Mouse (Mus musculus): Measurements from ENCODE around the gene Cacna1a.

Cacna1a gene

GRCm38 (mm10) chr8:84539376-84539775 lies 151.1 kb downstream of the Cacna1a start:
- no peak for DNase-seq (ENCODE audit: low spot score in 2 of 2)

GRCm38 (mm10) chr8:84542481-84542880 lies 154.2 kb downstream of the Cacna1a start:
- no peak for DNase-seq (ENCODE audit: low spot score in 2 of 2)

- DNase-seq (ENCODE audit: low spot score in 2 of 2): no peak
Observed at GRCm38 (mm10) chr8:84545522-84545921, 157.3 kb downstream of the Cacna1a start.

GRCm38 (mm10) chr8:84552457-84552856 lies 164.2 kb downstream of the Cacna1a start:
- no peak for DNase-seq (ENCODE audit: low spot score in 2 of 2)

DNA sequence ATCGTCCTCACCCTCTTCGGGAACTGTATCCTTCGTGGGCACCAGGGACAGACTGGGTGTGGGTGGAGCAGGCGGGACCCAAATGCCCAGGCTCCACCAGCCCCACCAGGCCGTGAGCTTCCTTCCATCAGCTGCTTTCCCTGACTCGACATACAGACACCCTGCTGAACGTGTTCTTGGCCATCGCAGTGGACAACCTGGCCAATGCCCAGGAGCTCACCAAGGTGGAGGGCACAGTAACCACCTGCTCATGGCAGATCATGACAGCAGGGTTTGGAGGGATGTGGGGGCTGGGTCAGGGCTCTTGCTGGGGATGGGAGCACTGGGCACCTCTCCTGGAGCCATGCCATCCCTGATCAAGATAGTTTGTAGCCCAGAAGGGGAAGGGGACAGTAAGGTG lies 164.9 kb downstream of the Cacna1a start:
- DNase-seq (ENCODE audit: low spot score in 2 of 2): no peak

DNA sequence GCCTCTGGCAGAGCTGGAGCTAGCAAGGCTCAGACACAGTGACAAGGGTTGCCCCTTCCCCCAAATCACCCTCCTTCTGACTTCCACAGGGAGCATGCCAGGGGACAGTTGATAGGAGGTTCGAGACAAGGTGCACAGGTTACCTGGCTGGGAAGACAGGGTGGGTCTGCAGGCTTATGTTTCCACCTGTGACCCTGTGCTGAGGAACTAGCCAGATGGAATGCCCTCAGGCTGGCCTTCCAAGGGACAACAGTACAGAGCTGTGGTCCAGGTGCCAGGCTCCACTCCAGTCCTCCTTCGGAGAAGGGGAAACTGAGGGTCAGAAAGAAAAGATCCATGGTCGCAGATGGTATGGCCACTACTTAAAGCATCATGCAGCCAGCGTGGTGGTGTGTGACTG lies 165.4 kb downstream of the Cacna1a start:
- DNase-seq (ENCODE audit: low spot score in 2 of 2): no peak

DNA sequence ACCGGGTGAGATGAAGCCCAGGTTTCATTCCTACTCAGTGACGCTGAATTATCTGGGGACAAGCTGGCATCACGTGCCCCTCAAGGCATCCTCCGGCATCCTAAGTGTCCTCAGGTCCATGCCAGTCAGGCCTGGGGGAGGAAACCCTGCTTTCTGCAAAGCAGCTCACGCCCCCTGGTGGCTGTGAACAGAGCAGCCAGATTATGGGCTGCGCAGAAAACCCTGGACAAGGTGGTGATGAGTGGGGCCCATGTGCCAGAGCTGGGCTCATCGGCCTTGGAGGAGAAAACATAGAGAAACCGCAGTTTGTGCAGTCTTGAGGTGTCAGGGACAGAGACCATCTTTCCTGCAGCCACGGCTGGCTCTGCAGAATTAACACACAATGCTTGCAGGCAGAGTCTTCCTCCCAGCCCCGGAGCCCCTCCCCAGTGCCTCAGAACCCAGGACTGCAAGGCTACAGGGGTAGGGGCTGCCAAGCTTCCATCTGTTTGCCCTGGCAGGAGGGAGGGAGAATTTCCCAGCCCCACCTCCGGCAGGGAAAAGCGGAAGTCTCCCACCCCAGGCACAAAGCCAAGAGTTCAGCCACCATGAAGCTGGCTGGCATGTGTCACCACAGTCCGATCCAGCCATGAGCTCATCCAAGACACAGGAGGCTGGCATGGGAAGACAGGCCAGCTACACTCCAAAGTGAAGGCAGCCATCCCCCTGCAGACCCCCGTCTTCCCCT lies 166.2 kb downstream of the Cacna1a start:
- DNase-seq (ENCODE audit: low spot score in 2 of 2): peak in 1 of 2 experiments; percentile 34

DNA sequence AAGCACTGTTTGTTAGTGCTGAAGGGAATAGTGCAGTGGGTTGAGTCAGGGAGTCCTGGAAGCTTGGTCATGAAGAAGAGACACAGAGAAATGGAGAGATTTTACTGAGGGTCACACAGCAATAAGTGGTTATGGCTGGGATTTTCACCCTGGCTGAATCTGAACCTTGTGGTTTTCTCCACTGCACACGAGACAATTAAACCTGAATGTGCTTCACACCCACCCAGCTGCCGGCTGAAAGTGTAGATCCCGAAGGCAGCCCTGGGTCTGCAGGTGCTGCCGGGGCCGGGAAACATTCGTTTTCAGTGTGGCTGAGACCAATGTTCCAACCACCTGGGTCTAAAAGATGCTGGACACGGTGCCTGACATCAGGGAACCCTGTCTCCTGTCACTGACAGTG lies 167.0 kb downstream of the Cacna1a start:
- DNase-seq (ENCODE audit: low spot score in 2 of 2): no peak

DNA sequence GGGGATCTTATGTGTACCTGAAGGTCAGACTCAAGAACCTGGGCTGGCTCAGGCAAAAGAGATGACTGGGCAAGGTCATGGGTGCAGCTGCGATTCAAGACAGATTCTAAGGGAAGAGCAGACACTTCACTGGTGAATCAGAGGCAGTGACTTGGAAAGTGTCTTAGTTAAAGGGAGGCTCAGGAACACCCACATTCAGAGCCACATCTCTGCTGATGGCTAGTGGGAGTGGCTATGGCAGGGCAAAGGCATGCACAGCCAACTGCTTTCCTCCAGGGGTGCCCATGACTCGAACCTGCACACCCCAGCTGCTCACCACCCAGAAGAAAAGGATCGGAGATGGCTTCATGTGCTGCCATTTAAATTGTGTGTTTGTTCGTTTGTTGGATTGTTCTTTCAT lies 169.7 kb downstream of the Cacna1a start:
- no peak for DNase-seq (ENCODE audit: low spot score in 2 of 2)

DNA sequence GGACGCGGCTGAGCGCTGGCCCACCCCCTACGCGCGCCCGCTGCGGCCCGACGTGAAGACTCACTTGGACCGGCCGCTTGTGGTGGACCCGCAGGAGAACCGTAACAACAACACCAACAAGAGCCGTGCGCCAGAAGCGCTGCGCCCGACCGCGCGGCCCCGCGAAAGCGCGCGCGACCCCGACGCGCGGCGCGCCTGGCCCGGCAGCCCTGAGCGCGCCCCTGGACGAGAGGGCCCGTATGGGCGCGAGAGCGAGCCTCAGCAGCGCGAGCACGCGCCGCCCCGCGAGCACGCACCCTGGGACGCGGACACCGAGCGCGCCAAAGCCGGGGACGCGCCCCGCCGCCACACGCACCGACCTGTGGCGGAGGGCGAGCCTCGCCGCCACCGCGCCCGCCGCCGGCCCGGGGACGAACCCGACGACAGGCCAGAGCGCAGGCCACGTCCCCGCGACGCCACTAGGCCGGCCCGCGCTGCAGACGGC lies 170.9 kb downstream of the Cacna1a start:
- DNase-seq (ENCODE audit: low spot score in 2 of 2): no peak

DNA sequence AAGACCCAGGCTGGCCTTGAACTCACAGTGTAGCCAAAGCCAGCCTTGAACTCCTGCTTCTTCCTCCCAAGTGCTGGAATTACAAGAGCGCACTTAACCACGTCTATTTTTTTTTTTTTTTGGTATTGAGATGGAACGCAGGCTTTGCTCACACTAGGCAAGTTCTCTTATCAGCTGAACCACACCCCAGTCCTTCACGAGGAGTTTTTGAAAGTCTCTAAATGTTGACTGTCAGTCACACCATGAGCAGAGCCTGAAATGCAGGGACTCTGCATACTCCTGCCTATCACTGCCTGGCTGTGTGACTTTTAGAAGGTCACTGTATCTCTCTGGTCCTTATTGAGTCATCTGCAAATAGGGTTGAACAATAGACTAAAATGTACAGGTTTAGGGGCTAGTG lies 173.5 kb downstream of the Cacna1a start:
- no peak for DNase-seq (ENCODE audit: low spot score in 2 of 2)

GRCm38 (mm10) chr8:84564042-84564441 lies 175.8 kb downstream of the Cacna1a start:
- DNase-seq (ENCODE audit: low spot score in 2 of 2): no peak

DNA sequence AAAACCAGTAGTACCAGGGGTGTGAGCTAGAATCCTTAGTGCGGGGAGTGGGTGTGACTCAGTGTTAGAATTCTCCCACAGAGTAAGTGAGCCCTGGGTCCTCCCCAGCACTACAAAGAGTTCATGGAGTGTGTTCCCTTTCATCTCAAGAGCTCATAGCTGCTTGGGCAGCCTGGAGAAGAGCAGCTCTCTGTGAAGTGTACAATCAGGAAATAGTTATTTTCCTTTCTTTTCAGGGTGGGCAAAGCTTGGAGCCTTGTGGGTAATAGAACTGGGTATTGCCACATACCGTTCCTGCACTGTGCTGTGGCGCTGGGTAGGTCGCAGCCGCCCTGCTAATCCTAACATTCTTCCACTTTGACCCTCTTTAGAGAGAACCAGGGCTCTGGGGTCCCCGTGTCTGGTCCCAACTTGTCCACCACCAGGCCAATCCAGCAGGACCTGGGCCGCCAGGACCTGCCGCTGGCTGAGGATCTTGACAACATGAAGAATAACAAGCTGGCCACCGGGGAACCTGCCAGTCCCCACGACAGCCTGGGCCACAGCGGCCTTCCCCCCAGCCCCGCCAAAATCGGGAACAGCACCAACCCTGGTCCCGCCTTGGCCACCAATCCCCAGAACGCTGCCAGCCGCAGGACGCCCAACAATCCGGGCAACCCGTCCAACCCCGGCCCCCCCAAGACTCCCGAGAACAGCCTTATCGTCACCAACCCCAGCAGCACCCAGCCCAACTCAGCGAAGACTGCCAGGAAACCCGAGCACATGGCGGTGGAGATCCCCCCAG lies 177.5 kb downstream of the Cacna1a start:
- no peak for DNase-seq (ENCODE audit: low spot score in 2 of 2)

DNA sequence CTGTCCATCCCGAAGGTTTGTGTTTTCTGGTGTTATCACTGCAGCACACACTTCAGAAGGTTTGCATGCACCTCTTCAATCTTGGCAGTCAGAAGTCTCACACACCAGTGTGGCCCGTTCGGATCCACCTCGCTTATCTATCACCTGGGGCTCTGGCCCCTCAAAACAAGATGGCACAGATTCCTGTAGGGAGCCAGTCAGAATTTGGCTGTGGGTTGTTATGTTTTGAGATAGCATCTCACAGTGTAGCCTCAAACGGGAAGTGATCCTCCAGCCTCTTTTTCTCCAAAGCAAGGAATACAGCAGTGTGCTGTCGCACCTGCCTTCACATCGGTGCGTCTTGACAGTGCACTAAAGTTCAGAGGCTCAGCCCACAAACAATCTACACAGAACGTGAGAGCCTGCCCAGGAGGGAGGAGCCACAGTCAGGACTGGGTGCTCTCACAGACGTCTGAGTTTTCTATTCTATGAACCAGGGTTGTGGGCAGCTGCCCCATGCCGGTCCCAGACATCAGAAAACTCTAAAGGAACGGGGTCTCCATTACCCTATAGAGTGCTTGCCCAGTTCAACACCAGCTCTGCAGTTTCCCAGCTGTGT lies 178.7 kb downstream of the Cacna1a start:
- no peak for DNase-seq (ENCODE audit: low spot score in 2 of 2)

GRCm38 (mm10) chr8:84567541-84567940 lies 179.3 kb downstream of the Cacna1a start:
- DNase-seq (ENCODE audit: low spot score in 2 of 2): peak in 1 of 2 experiments; percentile 39

DNA sequence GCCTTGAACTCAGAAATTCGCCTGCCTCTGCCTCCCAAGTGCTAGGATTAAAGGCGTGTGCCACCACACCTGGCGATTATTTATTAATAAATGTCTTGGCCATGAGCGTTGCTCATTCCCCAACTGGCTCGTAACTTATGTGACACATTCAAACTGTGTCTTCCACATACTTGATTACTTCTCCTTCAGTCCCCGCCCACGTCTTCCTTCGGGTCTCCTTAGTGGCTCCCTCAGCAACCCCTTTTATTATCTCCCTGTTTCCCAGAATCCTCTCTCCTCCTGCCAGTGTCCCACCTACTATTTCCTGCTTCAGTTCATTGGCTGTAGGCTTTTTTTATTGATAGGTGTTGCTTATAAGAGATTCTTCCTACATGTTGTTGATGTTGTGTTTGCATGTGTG lies 180.5 kb downstream of the Cacna1a start:
- no peak for DNase-seq (ENCODE audit: low spot score in 2 of 2)

GRCm38 (mm10) chr8:84569921-84570673 lies 181.9 kb downstream of the Cacna1a start:
- DNase-seq (ENCODE audit: low spot score in 2 of 2): no peak

- DNase-seq (ENCODE audit: low spot score in 2 of 2): no peak
Observed at GRCm38 (mm10) chr8:84577432-84577831, 189.2 kb downstream of the Cacna1a start.

- peak in 1 of 2 experiments; percentile 26 for DNase-seq (ENCODE audit: low spot score in 2 of 2)
Observed at GRCm38 (mm10) chr8:84579595-84579994, 191.4 kb downstream of the Cacna1a start.

- DNase-seq (ENCODE audit: low spot score in 2 of 2): no peak
Observed at GRCm38 (mm10) chr8:84585311-84585710, 197.1 kb downstream of the Cacna1a start.

DNA sequence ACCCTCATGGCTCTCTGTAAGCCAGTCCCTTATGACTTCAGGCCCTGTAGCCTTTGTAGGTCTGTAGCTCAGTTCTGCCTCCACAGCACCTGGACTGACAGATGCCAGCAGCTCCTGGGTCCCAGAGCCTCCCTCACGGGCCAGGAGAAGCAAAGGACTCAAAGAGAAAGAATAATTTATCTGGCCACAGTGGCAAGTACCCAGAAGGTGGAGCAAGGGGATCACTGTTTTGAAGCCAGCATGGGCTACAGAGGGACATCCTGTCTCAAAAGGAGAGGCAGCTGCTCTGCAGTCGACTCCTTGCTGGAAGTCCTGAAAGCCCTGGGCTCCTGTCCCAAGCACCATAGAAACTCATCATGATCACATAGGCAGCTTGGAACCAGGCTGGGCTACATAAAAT lies 198.0 kb downstream of the Cacna1a start:
- no peak for DNase-seq (ENCODE audit: low spot score in 2 of 2)

GRCm38 (mm10) chr8:84588498-84588897 lies 200.3 kb downstream of the Cacna1a start:
- DNase-seq (ENCODE audit: low spot score in 2 of 2): peak; percentile 55 to 57
